Mouse (Mus musculus): ENCODE results near the gene Doc2b.

Gene Doc2b

GRCm38 (mm10) chr11:75785897-75786296, 10.0 kb downstream of the Doc2b start:
- DNase-seq: peak; percentile 47

- no peak for DNase-seq
These were observed 12.1 kb downstream of the Doc2b start for GRCm38 (mm10) chr11:75783799-75784198.

GRCm38 (mm10) chr11:75781919-75782318, 13.9 kb downstream of the Doc2b start:
- DNase-seq: peak; percentile 88

GRCm38 (mm10) chr11:75775919-75776318, 19.9 kb downstream of the Doc2b start:
- no peak for DNase-seq

GRCm38 (mm10) chr11:75772562-75772961, 23.3 kb downstream of the Doc2b start:
- DNase-seq: no peak

GRCm38 (mm10) chr11:75769206-75769605, 26.6 kb downstream of the Doc2b start:
- DNase-seq: peak; percentile 94

GRCm38 (mm10) chr11:75768091-75768989, 27.5 kb downstream of the Doc2b start:
- no peak for DNase-seq

- no peak for DNase-seq
These were observed 28.8 kb downstream of the Doc2b start for GRCm38 (mm10) chr11:75767014-75767413.

GRCm38 (mm10) chr11:75765161-75765560, 30.7 kb downstream of the Doc2b start:
- no peak for DNase-seq

- DNase-seq: no peak
These were observed 31.3 kb downstream of the Doc2b start for GRCm38 (mm10) chr11:75764521-75765023.

- no peak for DNase-seq
These were observed 33.1 kb downstream of the Doc2b start for GRCm38 (mm10) chr11:75762708-75763107.

GRCm38 (mm10) chr11:75760785-75761184, 35.1 kb downstream of the Doc2b start:
- DNase-seq: no peak

GRCm38 (mm10) chr11:75758553-75758952, 37.3 kb downstream of the Doc2b start:
- DNase-seq: no peak

- DNase-seq: no peak
These were observed 39.2 kb downstream of the Doc2b start for GRCm38 (mm10) chr11:75756687-75757086.

- DNase-seq: no peak
These were observed 44.8 kb downstream of the Doc2b start for GRCm38 (mm10) chr11:75751082-75751481.

GRCm38 (mm10) chr11:75750537-75750936, 45.3 kb downstream of the Doc2b start:
- DNase-seq: no peak

GRCm38 (mm10) chr11:75744761-75745160, 51.1 kb downstream of the Doc2b start:
- no peak for DNase-seq

- no peak for DNase-seq
These were observed 54.2 kb downstream of the Doc2b start for GRCm38 (mm10) chr11:75741615-75742014.

GRCm38 (mm10) chr11:75740204-75740603, 55.6 kb downstream of the Doc2b start:
- no peak for DNase-seq

- DNase-seq: no peak
These were observed 57.4 kb downstream of the Doc2b start for GRCm38 (mm10) chr11:75738477-75738821.

GRCm38 (mm10) chr11:75737806-75738476, 57.9 kb downstream of the Doc2b start:
- DNase-seq: no peak

- DNase-seq: no peak
These were observed 58.9 kb downstream of the Doc2b start for GRCm38 (mm10) chr11:75736978-75737377.

- no peak for DNase-seq
These were observed 60.2 kb downstream of the Doc2b start for GRCm38 (mm10) chr11:75735462-75736252.

All from kidney, adult 9 months (tissue).